Mouse (Mus musculus) layer of hippocampus, adult 11-12 months (tissue): ENCODE results near the gene Fbxo9.
"Not testable (repeated sequence)": the region's sequence is repeated elsewhere in the genome, so short reads cannot be mapped to it uniquely, and the experiment has no call there.

ENCODE experiments used
- DNase-seq: peaks from one replicate; pipeline ENCODE4 v3.0.0; 2022; ENCODE audit warnings: low spot score

Gene Fbxo9

DNA sequence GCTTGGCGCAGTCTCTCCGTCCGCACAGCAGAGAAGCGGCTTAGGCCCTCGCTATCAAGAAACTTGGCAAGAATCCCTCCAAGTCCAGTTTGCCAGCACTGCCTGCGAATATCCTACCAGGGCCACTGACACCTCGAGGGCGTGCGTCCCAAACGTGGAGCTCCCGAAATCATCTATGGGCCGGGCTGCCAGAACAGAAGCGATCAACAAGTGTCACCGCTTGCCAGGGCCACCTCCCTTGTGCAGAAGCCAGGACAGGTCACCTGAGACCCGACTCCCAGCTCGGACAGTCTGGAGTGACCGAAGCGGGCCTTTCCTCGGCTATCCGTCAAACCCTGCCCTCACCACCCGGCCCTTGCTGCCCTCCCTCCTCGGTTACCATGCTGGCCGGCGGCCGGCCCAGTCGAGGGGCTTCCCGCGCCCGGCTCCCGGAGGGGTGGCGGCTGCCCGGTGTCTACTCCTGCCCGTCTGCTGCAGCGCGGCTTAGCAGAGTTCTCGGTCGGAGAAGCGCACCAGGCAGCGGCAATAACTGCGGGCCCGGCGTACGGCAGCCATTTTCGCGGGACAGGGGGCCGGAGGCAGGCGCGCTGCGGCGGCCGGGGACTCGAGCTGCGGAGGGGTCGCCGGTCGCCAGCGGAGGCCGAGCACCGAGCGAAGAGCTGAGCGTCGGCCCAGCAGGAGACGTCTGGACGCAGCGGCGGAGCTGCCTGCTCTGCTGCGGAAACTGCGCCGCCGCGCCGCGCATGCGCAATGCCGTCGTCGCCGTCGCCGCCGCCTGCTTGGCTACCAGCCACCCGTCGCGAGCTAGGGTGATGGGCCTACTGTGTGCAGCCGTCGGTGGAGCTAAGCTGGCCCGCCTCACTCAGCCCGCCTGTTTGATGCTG lies 711 bp downstream of the Fbxo9 start:
- peak; percentile 74 for DNase-seq

DNA sequence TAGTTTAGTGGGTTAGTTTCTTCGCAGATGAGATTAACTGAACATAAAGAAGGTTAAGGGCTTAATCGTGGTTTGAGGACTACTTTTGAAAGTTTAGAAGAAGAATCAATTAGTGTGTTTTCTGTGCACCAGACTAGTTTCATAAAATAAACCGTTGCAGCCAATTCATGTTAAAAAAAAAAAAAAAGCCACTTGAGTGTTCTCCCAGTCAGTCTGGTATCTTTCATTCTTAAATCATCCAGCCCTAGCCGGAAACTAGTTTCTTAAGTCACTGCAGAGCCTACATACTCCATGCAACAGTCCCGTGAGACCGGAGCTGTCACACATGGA lies 1.3 kb downstream of the Fbxo9 start:
- DNase-seq, result no peak

DNA sequence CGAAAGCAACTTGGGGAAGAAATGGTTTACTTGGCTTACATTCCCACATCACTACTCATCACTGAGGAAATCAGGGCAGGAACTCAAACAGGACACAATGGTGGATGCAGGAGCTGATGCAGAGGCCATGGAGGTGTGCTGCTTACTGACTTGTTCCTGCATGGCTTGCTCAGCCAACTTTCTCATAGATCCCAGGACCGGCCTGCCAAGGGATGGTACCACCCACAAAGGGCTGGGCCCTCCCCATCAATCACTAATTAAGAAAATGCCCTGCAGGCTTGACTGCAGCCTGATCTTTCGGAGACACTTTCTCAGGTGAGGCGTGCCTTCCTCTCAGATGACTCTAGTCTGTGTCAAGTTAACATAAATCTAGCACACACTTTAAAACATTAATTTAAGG lies 2.0 kb downstream of the Fbxo9 start:
- no peak for DNase-seq

DNA sequence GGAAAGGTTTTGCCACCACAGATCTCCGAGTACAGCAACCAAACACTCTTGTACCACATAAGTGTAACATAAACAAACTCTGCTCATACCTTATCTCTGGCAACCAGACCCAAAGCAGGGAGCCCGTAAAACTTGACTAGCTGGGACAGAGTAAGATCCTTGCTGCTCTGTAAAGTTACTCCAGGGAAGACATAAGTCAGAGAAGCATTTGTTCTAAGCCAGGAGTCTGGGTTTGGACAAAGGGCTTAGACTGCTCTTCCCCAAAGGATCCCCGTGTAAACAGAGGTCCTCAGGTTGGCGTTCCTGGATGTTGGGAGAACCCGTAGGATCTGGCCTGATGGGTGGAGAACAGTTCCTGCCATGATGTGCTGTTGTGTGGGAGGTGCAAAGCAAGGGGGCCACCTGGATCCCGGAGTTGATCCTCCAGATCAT lies 3.3 kb downstream of the Fbxo9 start:
- DNase-seq, result no peak

DNA sequence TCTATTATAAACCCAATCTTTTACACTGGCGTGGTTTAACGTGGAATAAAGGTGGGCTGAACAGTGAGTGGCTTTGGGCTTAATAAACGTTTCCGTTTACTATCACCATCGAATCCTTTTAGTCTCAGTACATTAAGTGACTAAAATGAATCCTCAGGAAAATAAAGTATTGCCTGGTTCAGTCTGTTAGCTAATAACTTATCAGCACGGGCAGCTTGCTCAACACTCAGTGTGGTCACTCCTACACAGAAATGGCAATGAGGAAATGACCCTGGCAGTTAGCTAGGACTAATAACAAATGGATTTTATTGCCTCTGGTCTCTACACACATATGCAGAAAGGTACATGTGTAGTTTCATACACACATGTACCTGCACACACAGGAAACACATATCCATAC lies 3.9 kb downstream of the Fbxo9 start:
- no peak for DNase-seq

DNA sequence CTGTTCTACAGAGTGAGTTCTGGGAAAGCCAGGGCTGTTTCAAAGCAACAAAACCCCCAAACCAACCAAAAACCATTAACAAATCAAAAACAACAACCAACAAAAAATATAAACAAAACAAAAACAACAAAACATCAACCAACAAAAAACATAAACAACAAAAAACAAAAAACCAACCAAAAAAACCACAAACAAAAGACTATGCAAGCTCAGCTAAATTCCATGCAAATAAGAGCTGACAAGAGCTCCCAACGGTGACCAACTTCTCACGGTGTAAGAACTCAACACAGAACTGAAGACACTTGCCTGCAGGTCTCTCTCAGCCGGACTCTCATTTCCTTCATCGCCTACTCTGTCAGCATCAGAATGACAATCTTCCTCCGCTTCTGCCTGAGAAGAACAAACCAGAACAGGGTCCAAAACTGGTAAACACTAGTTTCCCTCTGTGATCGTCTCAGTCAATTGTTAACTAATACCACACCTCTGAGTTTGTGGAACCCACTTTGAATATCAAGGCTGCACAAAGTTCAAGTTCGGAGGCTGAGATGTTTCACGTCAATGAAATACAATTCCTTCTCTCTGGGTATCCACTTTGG lies 4.8 kb downstream of the Fbxo9 start:
- DNase-seq, result no peak

DNA sequence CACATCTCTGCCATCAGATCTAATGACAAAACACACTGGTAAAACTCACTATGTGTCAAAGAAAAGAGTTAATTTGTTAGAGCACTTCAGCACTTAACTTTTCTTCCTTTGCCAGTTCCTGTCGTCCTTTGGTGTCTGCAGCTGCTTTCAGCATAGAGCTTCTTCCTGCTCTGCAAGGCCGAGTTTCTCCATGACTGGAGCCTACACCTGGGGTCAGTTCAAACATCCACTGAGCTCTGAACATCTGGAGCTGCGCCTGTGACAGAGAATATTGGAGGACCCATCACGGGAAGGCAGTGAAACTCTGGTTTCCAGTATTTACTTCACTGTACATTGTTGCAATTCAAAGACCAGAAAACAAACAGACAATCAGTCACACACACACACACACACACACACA lies 7.4 kb downstream of the Fbxo9 start:
- no peak for DNase-seq

DNA sequence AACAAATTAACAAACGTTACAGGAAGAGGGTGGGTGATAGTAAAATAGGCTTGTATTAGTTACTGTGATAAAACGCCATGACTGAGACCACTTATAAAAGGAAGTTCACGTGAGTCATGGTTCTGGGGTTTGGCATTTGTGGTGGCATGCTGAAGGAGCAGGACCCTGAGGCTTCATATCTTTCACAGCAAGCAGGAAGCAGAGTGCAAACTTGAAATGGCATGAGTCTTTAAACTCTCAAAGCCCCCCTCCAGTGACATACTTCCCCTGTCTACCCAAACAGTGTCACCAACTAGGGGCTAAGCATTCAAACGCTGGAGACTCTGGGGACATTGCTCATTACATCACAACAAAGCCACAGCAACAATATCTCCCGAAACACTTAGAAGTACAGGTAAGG lies 7.9 kb downstream of the Fbxo9 start:
- DNase-seq, result no peak

DNA sequence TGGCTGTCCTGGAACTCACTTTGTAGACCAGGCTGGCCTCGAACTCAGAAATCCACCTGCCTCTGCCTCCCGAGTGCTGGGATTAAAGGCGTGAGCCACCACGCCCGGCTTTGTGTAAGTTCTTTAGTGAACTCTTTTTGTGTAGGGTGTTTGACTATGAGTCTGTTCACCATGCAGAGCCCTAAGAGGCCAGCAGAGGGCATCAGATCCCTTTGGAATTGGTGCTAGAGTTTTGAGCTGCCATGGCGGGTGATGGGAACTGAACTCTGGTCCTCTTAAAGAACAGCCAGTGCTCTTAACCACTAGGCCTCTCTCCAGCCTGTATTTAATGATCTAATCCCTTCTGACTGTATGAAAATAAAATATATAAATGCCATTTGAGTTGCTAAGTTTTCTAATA lies 12.5 kb downstream of the Fbxo9 start:
- no peak for DNase-seq

DNA sequence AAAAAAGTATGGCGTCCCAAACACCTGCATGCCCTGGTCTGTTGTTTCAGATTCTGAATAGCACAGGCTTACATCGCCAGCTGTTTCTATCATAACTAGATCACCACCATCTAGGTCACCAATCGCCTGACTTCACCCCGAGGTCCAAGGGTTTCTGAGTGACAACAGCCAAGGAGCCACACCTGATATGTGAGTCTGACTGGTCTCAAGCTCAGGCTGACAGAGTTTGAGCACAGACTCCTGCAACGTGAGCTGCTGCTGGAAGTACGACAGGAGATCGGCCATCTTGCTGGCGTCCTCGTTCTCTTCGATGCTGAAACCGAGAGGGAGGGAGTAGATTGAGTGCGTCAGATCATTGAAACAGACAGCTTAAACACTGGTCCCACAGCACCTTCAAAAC lies 13.2 kb downstream of the Fbxo9 start:
- no peak for DNase-seq

DNA sequence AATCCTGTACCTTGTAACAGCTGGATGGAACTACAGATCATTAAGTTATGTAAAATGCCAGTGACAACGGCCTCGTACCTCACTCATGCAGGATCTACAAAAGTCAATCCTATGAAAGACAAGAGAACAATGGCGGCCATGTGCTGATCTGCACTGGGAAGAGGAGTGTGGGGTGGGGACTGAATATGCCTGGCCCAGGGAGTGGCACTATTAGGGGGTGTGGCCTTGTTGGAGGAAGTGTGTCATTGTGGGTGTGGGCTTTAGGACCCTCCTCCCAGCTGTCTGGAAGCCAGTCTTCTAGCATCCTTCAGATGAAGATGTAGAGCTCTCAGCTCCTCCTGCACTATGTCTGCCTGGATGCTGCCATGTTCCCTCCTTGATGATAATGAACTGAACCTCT lies 18.3 kb downstream of the Fbxo9 start:
- no peak for DNase-seq

DNA sequence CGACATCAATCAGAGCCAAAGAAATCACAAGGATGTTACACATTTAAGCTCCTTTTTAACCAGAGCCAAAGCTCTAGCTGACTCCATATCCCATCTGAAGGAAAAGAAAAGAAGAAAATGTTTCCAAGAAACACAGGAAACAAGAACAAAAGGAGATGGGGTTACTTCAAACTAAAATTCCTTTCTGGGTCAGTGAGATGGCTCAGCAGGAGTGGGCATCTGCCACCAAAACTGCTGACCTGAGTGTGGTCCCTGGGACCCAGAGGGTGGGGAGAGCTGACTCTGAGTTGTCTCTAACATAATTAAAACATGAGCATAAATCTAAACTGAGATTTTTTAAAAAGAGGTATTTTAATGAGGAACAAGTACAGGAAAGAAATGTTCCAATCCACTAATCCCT lies 19.0 kb downstream of the Fbxo9 start:
- DNase-seq, result no peak

DNA sequence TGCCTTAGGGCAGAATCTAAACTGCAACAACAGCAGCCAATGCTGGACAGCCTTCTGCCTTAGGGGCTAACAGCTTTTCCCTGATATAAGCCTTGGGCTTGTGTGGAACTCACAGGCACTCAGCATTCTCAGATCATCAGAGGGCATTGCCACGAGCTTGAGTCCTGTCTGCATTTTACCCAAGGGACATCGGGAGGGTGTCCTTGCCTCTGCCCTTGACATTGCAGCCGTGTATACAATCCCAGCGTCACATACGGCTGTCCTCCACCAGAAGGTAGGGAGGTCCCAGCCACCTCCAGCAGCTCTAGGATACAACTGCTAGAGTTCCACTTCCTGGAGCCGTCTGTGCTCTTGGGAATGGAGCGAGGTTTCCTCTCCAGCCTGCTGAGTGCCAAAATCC lies 19.9 kb downstream of the Fbxo9 start:
- no peak for DNase-seq

DNA sequence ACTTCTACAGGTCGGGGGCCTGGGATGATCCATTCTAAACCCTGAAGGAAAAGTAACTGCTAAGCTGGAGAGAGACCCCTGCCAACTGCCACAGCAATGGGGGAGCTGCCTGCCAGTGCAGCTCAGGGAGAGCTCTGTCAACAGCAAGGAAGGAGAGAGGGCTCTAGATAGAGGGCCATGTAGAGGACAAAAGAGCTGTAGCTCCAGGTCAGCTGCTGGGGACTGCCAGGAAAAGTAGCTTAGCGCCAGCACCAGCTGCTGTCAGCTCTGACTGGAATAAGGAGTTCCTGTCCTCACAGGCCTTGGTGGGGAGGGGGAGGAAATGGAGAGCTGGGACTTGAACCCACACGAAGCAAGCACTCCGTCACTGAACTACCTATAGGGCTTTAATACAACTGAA lies 20.3 kb downstream of the Fbxo9 start:
- no peak for DNase-seq

DNA sequence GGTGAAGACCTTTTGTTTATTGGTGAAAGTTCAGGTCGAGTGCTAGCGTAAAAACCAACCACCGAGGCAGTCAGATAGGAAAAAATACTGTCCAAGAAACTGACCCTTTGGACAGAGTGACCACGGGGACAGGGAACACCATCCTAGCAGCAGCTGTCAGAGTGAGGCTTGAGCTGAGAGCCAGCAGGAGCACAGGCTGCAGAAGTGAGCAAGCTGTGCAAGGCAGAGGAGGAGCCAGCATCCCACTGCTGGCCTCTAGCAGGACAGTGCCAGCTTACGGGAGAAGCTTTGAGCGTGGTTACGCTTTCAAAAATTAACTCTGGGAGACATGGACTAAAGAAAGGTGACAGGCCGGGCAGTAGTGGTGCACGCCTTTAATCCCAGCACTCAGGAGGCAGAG lies 21.1 kb downstream of the Fbxo9 start:
- DNase-seq, result no peak

DNA sequence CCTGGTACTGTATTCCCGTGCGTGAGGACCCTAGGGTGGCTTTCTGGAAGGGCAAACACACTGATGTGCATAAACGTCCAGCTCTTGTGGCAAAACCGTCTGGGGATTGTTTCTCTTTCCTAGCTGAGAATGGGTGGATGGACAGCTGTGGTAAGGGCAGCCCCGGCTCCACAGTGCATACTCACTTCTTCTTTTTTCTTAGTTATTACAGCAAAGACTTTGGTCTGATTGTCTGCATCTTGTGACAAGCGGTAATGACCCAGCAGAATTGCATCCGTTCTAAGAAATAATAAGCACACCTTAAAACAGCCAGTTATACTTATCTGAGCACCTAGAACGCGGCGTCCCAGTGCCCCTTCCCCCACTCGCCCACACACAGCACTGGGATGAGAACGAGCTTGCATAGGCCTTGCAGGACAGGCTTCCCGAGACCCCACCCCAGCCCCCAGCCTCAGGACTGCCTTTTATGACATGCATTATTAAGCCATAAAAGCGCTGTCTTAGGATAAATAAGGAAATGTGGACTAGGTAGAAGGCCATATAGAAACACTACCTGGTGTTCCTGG lies 23.1 kb downstream of the Fbxo9 start:
- no peak for DNase-seq

DNA sequence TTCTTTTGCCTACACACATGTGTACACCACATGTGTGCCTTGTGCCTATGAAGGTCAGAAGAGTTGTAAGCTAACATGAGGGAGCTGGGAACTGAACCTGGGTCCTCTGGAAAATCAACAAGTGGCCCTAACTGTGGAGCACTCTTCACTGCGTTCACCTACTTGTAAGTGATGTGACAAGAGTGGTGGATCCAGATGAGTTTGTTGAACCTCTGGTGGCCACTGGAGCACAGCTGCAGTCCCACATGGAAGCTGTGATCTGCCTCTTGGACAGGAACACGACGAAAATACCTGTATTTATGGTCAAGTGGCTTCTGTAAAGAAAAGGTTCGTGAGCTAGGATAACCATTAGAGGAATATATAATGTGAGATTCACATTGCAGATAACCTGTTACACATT lies 24.5 kb downstream of the Fbxo9 start:
- DNase-seq, result no peak

DNA sequence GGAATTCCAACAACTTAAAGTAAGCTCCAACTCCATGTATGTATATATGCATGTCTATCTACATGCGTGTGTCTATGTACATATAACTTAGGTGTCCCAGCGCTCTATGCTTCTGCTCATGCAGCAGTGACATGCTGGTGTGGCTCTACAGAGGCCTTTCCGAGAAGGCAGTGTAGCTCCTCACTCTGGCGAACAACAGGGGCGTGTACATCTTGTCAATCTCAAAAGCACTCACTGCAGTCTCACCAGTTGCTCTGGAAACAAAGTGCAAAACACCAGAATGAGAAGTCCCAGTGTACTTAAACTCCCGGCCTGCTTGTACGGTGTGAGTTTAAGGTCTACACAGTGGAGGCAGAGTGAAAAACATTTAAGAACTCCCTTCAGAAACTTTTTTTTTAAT lies 27.0 kb downstream of the Fbxo9 start:
- no peak for DNase-seq

DNA sequence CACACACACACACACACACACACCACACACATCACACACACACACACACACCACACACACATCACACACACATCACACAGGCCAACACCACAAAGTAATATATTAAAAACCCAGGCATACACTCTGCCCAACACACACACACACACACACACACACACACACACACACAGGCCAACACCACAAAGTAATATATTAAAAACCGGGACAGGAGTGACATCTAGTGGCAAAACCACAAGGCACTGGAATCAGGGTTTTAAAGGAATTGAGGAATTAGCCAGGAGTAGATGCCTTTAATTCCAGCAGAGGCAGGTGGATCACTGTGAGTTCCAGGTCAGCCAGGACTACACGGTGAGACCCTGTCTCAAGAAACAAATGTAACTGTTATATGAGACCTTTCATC lies 30.6 kb downstream of the Fbxo9 start:
- no peak for DNase-seq

DNA sequence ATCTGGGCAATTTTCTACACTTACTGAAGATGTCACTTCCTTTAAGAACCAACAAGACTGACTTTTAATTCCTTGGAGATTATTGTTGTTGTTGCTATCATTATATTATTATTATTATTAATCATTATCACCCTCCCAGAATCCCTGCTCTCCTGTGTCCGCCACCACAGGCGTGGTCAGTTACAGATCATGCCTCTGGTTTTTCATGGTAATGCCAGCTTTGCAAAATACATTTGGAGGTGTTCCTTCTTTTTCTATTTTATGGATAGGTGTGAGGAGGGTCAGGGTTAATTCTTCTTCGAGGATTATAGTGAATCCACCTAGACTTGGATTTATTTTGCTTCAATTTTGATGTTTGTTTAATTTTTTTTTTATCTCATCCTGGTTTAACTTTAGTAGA lies 33.6 kb downstream of the Fbxo9 start:
- DNase-seq, result no peak

DNA sequence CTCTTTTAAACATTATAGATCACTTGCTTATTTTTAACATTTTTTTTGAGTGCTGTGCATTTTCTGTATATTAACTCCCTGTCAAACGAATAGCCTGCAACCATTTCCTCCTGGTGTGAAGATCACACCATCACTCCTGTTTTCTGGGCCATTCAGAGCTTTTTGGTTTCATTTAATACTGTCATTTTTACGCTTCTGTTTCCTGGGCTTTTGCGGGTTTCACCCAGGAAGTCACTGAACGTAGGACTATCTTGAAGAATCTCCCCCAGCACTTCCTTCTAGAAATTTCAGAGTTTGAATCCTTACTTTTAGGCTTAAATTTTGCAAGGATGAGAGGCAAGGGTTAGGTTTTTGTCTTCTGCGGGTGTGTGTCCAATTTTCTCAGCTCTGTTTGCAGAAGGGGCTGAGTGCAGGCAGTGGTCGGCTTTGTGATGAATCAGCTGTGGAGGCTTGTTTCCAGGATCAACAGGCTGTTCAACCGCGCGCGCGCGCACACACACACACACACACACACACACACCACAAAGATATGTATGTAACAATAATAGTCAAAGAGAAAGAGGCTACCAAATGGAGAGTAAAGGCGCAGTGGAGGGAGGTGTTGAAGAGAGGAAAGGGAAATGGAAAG lies 35.0 kb downstream of the Fbxo9 start:
- DNase-seq, result no peak

DNA sequence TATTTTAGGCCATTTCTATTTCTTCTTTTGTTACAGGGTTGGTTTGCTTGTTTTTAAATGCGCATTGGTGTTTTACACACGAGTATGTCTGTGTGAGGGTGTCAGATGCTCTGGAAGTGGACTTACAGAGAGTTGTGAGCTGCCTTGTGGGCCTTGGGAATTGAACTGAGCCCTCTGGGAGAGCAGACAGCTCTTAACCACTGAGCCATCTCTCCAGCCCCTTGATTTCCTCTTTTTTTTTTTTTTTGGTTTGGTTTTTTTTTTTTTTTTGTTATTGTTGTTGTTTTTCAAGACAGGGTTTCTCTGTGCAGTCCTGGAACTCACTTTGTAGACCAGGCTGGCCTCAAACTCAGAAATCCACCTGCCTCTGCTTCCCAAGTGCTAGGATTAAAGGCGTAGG lies 35.6 kb downstream of the Fbxo9 start:
- not testable (repeated sequence) for DNase-seq

DNA sequence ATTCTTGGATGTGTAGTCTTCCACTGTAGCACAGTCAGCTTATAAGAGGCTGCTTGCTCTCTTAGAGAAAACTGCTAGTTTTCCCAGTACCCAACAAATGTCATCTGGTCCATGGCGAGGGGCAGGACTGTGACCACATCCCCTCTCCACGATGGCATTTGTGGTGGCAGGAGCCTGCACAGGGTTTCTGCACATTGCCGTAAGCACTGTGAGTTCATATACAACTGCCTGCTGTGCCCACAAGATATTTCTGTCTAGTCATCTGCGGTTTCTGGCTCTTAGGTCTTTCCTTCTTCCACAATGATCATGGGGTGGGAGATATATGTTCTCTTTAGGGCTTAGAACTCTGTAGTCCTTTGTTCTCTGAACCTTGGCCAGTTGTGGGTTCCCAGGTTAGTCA lies 37.2 kb downstream of the Fbxo9 start:
- no peak for DNase-seq
